Mouse (Mus musculus) lung, embryonic 16.5 days (tissue): ENCODE measurements around the gene Rabl3. TPM values are rescaled to one million over a fixed set of nuclear protein-coding genes. Genes with fewer than 3 reads are reported as not detected.

Experiments used
- ATAC-seq: fragments of 200-750 bp; cut with Nextera tagmentation; 2 replicates; pipeline ENCODE4 v1.8.0; 2017; ENCODE audit warnings: low read depth, mild to moderate bottlenecking, moderate library complexity
- H3K27ac ChIP-seq: fragments of 300-500 bp; sonication (generic); 2 replicates; pipeline ENCODE4 v1.5.1; 2014; ENCODE audit warnings: mild to moderate bottlenecking, control low read depth, low read length
- H3K27me3 ChIP-seq: fragments of 300-500 bp; sonication (generic); 2 replicates; pipeline ENCODE4 v1.6.1; 2014; ENCODE audit warnings: low read depth, low read length, mixed read lengths; ENCODE audit not compliant: control insufficient read depth, insufficient read depth
- H3K36me3 ChIP-seq: fragments of 300-500 bp; sonication (generic); 2 replicates; pipeline ENCODE4 v1.6.1; 2014; ENCODE audit warnings: low read length; ENCODE audit not compliant: control insufficient read depth, insufficient read depth
- H3K4me1 ChIP-seq: fragments of 300-500 bp; sonication (generic); replicated peaks from 2 replicates; pipeline ENCODE4 v1.6.1; 2014; ENCODE audit warnings: low read length, mixed read lengths; ENCODE audit not compliant: control insufficient read depth, insufficient read depth
- H3K4me2 ChIP-seq: fragments of 300-500 bp; sonication (generic); 2 replicates; pipeline ENCODE4 v1.6.1; 2014; ENCODE audit warnings: low read depth, low read length, control low read depth
- H3K4me3 ChIP-seq: fragments of 300-500 bp; sonication (generic); 2 replicates; pipeline ENCODE4 v1.5.1; 2014; ENCODE audit warnings: mild to moderate bottlenecking, low read length, control low read depth
- H3K9ac ChIP-seq: fragments of 300-500 bp; sonication (generic); 2 replicates; pipeline ENCODE4 v1.6.1; 2014; ENCODE audit warnings: low read length, control low read depth
- H3K9me3 ChIP-seq: fragments of 300-500 bp; sonication (generic); 2 replicates; pipeline ENCODE4 v1.6.1; 2016; ENCODE audit warnings: low read length; ENCODE audit not compliant: control insufficient read depth
- WGBS: fragments of 180-500 bp; shearing (Covaris S2); extraction: QIAGEN DNeasy Blood & Tissue Kit; methylation state at CpG from one replicate; pipeline ENCODE4 v1.1.7; 2014; 5-methylcytosine and 5-hydroxymethylcytosine counted together
- polyA plus RNA-seq: library from polyadenylated mRNA; unstranded; fragments of >200 nt; fragmentation: Nextera tagmentation; extraction: Ambion mirVana; gene quantifications from 2 replicates; pipeline ENCODE4 v1.2.1, GENCODE M21; 2015

Rabl3 gene
- 20.3 and 20.5 TPM in 2 replicates for polyA plus RNA-seq

DNA sequence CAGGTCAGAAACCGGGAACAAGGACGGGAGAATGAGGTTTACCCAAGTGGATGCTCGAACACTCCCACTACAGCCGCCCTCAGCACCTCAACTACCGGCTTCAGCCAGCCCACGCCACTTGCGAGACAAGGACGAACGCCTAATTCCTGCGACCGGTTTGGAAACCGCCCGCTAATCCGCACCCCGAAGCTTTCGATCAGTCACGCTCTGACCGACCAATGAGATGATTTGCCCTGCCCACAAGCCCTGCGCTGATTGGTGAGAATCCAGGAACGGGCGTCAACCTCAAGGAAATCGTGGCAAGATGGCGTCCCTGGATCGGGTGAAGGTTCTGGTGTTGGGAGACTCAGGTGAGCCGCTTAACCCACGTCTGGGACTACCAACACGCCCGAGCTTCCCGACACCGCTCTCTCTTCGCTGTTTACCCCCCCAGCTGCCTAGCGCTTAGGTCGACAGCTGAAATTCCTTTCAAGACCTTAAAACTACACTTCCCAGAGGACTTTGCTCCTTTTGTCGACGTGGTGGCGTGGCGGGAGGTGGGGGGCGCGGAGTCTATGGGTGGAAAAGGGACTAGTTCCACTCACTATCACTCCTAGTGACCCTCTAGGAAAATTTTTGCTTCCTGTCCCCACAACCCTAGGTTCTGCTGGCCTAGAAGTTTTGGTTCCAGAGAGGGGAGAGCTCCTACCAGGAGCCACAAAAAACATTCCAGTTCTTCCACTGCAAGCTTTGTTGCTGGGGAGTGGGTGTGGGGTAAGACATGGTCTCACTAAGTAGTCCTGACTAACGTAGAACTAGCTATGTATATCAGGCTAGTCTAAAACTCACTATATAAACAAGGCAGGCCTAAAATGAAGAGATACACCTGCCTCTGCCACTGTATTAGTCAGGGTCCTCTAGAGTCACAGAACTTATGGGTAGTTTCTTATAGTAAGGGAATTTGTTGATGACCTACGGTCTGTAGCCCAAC, at the start of gene Rabl3, which contains the start of gene Gtf2e1:
Gene Rabl3 (plus strand): TSS at position 275 of the 970 bp plus-strand sequence.
Gene Gtf2e1 (minus strand): TSS at position 179 of the 970 bp plus-strand sequence.
- Histone ChIP-seq H3K4me3 (peak within 1 kb of the TSS; percentile 76), H3K9ac (peak within 1 kb of the TSS; percentile 89), H3K27ac (peak within 1 kb of the TSS; percentile 77), H3K4me2 (peak within 1 kb of the TSS; percentile 75), H3K36me3 (peaks cover 8% of the 10 kb centered on the region), H3K27me3 (no peaks in the 10 kb centered on the region), H3K9me3 (no peaks in the 10 kb centered on the region), H3K4me1 (peaks cover 13% of the 10 kb centered on the region)
- 2% methylated on average over 41 of the region's 41 CpGs for WGBS
- ATAC-seq = peak; percentile 100

- Histone ChIP-seq H3K9ac (no peak overlapping the region), H3K4me1 (no peaks in the 10 kb centered on the region), H3K9me3 (no peaks in the 10 kb centered on the region), H3K27me3 (no peaks in the 10 kb centered on the region), H3K4me3 (no peak overlapping the region), H3K4me2 (no peak overlapping the region), H3K36me3 (no peaks in the 10 kb centered on the region), H3K27ac (no peak overlapping the region)
- no peak for ATAC-seq
- WGBS = 81% methylated on average over 6 of the region's 6 CpGs
Measured at GRCm38 (mm10) chr16:37495017-37495416, 44.7 kb upstream of the Rabl3 start.

DNA sequence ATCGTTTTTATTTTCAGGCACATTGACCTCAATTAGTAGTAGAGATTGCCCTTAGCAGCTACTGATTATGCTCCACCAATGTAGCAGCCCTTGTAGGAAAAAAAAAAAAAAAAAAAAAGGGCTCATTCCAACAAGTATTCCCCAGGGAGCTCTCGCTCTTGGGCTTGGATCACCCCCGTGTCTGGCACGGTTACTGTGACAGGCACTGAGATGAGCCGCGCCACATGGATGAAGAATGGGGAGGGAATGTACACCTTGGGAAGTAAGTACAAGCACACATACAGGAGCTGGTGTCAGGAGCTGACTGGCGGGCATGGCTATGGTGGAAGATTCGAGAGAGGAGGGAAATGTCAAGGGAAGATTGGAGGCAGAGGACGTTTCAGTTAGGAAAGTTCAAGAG, 41.1 kb upstream of the Rabl3 start:
- Histone ChIP-seq H3K4me2 (no peak overlapping the region), H3K9me3 (no peaks in the 10 kb centered on the region), H3K27me3 (no peaks in the 10 kb centered on the region), H3K36me3 (no peaks in the 10 kb centered on the region), H3K4me1 (no peaks in the 10 kb centered on the region), H3K9ac (no peak overlapping the region), H3K4me3 (no peak overlapping the region), H3K27ac (no peak overlapping the region)
- no peak for ATAC-seq
- 75% methylated on average over 9 of the region's 9 CpGs for WGBS

DNA sequence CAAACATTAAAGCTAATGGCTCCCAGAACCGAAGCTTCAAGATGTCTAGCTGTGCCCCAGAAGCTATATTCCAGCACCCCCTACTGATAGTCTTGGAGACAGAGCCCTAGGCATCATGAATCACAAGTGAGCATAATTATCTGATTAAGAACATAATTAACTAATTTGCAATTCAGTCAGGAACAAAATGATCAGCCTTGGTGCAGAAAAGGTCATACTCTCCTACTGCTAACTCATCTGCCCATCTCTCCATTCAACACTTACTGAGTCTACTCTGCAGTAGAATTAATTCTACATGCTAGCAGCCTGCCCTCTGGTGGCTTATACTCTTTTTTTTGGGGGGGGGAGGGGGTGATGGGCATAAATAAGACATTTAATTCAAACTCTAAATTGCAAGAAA, 35.2 kb upstream of the Rabl3 start:
- no peak for ATAC-seq
- H3K9me3 ChIP-seq = no peaks in the 10 kb centered on the region
- H3K27me3 ChIP-seq = no peaks in the 10 kb centered on the region
- no peak overlapping the region for H3K9ac ChIP-seq
- H3K27ac ChIP-seq = no peak overlapping the region
- no peak overlapping the region for H3K4me2 ChIP-seq
- WGBS = 50% methylated on average over 1 of the region's 1 CpGs
- H3K36me3 ChIP-seq = no peaks in the 10 kb centered on the region
- H3K4me1 ChIP-seq = no peaks in the 10 kb centered on the region
- no peak overlapping the region for H3K4me3 ChIP-seq

DNA sequence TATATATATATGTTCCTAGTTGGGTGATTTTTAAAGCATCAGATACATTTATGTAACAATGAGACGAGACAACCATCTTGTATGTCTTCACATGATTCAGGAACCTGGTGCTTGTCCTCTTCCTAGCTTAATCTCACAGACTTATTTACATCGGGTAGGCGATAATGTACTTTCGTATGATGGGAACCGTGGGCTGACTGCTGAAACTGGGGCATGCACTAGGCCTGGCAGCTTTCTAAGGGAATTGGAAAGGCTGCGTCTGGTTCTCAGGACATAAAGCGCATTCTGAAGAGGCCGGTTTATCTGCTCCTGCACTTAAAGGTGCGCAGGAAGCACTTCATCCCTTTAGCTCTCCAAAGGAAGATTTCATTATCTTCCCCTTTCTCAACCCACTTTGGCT, 32.9 kb upstream of the Rabl3 start:
- H3K27me3 ChIP-seq = no peaks in the 10 kb centered on the region
- 58% methylated on average over 9 of the region's 9 CpGs for WGBS
- H3K27ac ChIP-seq = no peak overlapping the region

DNA sequence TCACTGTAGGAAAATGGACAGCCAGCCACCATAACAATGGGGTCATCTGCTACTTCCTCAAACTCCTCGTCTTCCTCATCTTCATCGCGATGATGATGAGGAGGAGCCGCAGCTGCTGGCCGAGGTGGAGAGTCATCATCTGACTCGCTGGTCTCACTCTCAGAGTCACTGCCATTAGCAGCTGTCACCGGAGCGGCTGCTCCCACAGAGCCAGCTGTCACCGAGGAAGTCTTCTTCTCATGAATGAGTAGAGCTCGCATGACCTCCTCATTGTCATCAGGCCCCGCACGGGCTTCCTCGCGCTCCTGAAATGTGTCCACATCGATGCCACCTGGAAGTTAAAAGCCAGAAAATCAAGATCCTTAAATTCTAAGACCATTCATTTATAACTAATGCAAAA, 28.2 kb upstream of the Rabl3 start:
- H3K27me3 ChIP-seq = no peaks in the 10 kb centered on the region
- no peak overlapping the region for H3K4me3 ChIP-seq
- no peak overlapping the region for H3K9ac ChIP-seq
- no peak for ATAC-seq
- peaks cover 17% of the 10 kb centered on the region for H3K36me3 ChIP-seq
- H3K9me3 ChIP-seq = no peaks in the 10 kb centered on the region
- WGBS = 90% methylated on average over 15 of the region's 15 CpGs
- H3K4me1 ChIP-seq = no peaks in the 10 kb centered on the region
- no peak overlapping the region for H3K27ac ChIP-seq
- H3K4me2 ChIP-seq = no peak overlapping the region

More for the DNA sequence above, 32.9 kb upstream of the Rabl3 start:
- Histone ChIP-seq H3K4me1 (no peaks in the 10 kb centered on the region), H3K4me3 (no peak overlapping the region), H3K36me3 (peaks cover 9% of the 10 kb centered on the region), H3K9ac (no peak overlapping the region), H3K9me3 (no peaks in the 10 kb centered on the region), H3K4me2 (no peak overlapping the region)
- no peak for ATAC-seq

DNA sequence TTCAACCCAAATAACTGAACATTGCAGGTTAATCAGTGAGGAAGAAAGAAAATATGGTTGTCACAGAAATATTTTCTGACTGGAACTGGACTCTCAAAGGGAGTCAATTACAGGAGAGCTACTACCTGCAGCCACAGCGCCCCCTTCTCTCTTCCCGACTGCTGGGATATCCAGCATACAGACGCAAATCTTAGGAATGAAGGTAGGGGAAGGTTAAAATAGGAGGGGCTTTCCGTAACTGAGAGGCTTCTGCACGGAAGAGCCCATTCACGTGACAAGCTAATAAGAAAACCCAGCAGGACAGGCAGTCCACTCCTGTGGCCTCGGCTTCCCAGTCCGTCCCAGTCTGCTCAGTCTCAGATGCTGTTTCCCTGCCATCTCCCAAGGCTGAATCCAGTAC, 25.0 kb upstream of the Rabl3 start:
- WGBS = 83% methylated on average over 8 of the region's 8 CpGs
- Histone ChIP-seq H3K9me3 (no peaks in the 10 kb centered on the region), H3K4me3 (no peak overlapping the region), H3K4me2 (no peak overlapping the region), H3K4me1 (no peaks in the 10 kb centered on the region), H3K27ac (no peak overlapping the region), H3K27me3 (no peaks in the 10 kb centered on the region), H3K36me3 (peaks cover 18% of the 10 kb centered on the region), H3K9ac (no peak overlapping the region)
- ATAC-seq = no peak

DNA sequence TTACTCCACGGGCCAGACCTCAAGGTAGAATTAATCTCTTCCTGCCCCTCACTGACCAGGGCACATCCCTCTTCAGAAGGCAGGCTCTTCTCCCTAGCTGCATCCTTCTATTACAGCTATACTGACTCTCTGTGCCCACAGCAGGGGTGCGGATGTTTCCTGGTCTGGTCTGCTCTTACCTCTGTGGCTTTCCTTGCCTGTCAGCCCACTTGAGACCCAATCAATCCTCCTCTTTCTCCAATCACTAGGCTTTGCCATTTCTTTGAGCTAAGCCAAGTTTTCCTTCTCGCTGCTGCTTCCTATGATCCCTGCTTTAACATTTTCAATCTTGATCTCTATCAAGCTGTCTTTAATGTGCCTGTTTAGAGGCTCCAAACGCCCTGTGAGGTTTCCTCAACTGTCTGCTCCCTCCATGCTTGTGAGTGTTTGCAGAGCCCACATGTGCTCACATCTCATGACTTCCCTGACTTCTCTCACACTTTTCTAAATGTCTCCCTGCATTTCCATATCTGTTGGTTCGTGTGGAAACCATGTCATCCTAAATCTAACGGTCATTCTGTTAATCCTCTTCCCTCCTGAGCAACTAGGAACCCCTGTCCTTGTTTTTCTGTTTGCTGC, 23.2 kb upstream of the Rabl3 start:
- Histone ChIP-seq H3K9ac (no peak overlapping the region), H3K27ac (no peak overlapping the region), H3K4me2 (no peak overlapping the region), H3K4me1 (no peaks in the 10 kb centered on the region), H3K4me3 (no peak overlapping the region), H3K9me3 (no peaks in the 10 kb centered on the region), H3K36me3 (peaks cover 25% of the 10 kb centered on the region), H3K27me3 (no peaks in the 10 kb centered on the region)
- ATAC-seq = no peak
- 83% methylated on average over 6 of the region's 6 CpGs for WGBS

GRCm38 (mm10) chr16:37517596-37518211, 22.0 kb upstream of the Rabl3 start:
- ATAC-seq = no peak
- Histone ChIP-seq H3K4me1 (no peaks in the 10 kb centered on the region), H3K36me3 (peaks cover 34% of the 10 kb centered on the region), H3K4me2 (no peak overlapping the region), H3K27me3 (no peaks in the 10 kb centered on the region), H3K9ac (no peak overlapping the region), H3K4me3 (no peak overlapping the region), H3K9me3 (no peaks in the 10 kb centered on the region), H3K27ac (no peak overlapping the region)
- WGBS = 88% methylated on average over 4 of the region's 4 CpGs
